Mouse (Mus musculus) effector memory CD4-positive, alpha-beta T cell, adult 5 months (primary cell): ENCODE results near the gene Gm7735. TPM values are rescaled to one million over a fixed set of nuclear protein-coding genes. Genes with fewer than 3 reads are reported as not detected.

Source experiments
- polyA plus RNA-seq: library from polyadenylated mRNA; unstranded; fragments of 100-300 nt; shearing (Covaris generic); gene quantifications from one replicate; pipeline ENCODE4 v1.2.1, GENCODE M21; 2017

Gene Gm7735
- polyA plus RNA-seq = not detected

DNA sequence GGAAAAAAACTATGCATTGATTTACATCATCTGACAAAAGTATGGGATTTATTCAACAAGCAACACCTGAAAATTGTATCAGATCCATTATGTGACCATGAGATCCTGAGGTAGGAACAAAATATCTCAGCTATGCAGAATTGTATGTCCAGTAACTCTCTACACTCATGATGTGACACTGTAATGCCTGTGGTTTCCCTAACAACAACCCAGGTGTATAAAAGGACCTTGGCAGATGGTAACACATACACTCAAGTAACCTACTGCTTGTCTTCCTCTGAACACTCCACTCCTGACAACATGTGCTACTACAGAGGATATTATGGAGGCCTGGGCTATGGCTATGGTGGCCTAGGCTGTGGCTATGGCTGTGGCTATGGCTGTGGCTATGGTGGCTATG lies at the start of gene Gm7735:
TSS of gene Gm7735 (plus strand) at position 301 of the 400 bp plus-strand sequence.

DNA sequence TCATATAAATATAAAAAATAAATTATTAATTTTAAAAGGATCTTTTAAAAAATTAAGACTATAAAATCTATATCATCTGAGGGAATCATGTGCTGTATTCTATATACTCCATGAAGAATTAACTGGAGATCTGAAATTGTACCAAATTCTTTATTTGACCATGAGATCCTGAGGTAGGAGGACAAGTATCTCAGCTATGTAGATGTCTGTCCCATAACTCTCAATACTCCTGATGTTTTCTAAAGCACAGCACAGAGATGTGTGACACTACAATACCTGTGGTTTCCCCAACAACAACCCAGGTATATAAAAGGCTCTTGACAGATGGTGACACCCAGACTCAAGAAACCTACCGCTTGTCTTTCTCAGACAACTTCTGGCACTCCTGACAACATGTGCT lies 28.7 kb upstream of the Gm7735 start, which contains the start of gene Gm6358:
TSS of gene Gm6358 (plus strand) at position 301 of the 400 bp plus-strand sequence.

DNA sequence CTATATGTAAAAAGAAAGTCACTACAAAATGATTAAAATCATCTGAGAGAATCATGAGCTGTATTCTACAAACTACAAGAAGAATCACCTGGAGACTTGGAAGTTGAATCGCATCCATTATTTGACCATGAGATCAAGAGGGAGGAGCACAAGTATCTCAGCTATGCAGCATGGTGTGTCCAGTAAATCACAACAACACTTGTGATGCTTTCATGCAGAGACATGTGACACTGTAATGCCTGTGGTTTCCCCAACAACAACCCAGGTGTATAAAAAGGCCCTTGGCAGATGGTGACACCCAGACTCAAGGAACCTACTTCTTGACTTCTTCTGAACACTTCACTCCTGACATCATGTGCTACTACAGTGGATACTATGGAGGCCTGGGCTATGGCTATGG lies 18.5 kb upstream of the Gm7735 start, which contains the start of gene Gm10061:
TSS of gene Gm10061 (plus strand) at position 301 of the 400 bp plus-strand sequence.

DNA sequence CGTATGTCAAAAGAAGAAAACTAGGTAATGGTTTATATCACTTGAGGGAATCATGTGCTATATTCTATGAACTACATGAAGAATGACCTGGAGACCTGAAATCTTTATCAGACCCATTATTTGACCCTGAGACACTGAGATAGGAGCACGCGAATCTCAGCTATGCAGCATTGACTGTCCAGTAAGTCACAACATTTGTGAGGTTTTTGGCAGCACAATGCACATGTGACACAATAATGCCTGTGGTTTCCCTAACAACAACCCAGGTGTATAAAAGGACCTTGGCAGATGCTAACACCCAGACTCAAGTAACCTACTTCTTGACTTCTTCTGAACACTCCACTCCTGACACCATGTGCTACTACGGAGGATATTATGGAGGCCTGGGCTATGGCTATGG lies 11.6 kb upstream of the Gm7735 start, which contains the start of gene Gm9789:
TSS of gene Gm9789 (plus strand) at position 301 of the 400 bp plus-strand sequence.

DNA sequence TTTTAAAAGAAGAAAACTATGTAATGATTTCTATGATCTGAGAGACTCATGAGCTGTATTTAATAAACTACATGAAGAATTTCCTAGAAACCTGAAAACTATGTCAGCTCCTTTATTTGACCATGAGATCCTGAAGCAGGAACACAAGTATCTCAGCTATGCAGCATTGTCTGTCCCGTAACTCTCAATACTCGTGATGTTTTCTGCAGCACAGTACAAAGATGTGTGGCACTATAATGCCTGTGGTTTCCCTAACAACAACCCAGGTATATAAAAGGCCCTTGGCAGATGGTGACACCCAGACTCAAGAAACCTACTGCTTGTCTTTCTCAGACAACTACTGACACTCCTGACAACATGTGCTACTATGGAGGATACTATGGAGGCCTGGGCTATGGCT lies 5.1 kb downstream of the Gm7735 start, which contains the start of gene 1110057P08Rik:
TSS of gene 1110057P08Rik (plus strand) at position 301 of the 400 bp plus-strand sequence.

DNA sequence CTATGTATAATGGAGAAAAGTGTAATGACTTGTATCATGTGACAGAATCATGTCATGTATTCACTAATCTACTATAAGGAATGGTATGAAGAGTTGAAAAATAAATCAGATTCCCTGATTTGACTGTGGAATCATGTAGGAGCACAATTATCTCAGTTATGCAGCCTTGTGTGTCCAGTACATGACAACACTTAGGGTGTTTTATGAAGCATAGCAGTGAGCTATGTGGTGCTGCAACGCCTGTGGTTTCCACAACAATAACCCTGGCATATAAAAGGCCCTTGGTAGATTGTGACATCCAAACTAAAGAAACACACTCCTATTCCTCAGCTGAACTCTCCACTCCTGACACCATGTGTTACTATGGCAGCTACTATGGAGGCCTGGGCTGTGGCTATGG lies 36.3 kb downstream of the Gm7735 start, which contains the start of gene Krtap20-2:
TSS of gene Krtap20-2 (plus strand) at position 301 of the 400 bp plus-strand sequence.

Other genes starting within 250 kb of the Gm7735 start
- gene Krtap19-9b, start 237.2 kb upstream of the Gm7735 start, polyA plus RNA-seq = not detected
- not detected for gene Krtap16-3, start 206.6 kb upstream of the Gm7735 start, polyA plus RNA-seq
- gene Krtap22-2, start 158.7 kb upstream of the Gm7735 start, polyA plus RNA-seq = not detected
- not detected for gene Gm10229, start 154.2 kb upstream of the Gm7735 start, polyA plus RNA-seq
- gene Krtap6-1, start 137.8 kb upstream of the Gm7735 start, polyA plus RNA-seq = not detected
- gene Gm10228, start 128.0 kb upstream of the Gm7735 start, polyA plus RNA-seq = not detected
- gene Krtap6-5, start 121.6 kb upstream of the Gm7735 start, polyA plus RNA-seq = not detected
- not detected for gene 1110025L11Rik, start 105.5 kb upstream of the Gm7735 start, polyA plus RNA-seq
- not detected for gene Krtap6-3, start 85.5 kb upstream of the Gm7735 start, polyA plus RNA-seq
- not detected for gene Gm6358, start 28.6 kb upstream of the Gm7735 start, polyA plus RNA-seq
- gene Gm10061, start 18.4 kb upstream of the Gm7735 start, polyA plus RNA-seq = not detected
- not detected for gene Gm9789, start 11.5 kb upstream of the Gm7735 start, polyA plus RNA-seq
- not detected for gene 1110057P08Rik, start 5.2 kb downstream of the Gm7735 start, polyA plus RNA-seq
- gene Krtap20-2, start 36.4 kb downstream of the Gm7735 start, polyA plus RNA-seq = not detected
- gene Krtap21-1, start 234.4 kb downstream of the Gm7735 start, polyA plus RNA-seq = not detected